Comparison of ENCODE assay signal across 19 mouse cellular contexts in genomic region chr1:102825056-102825455, GRCm38 (mm10).
DNase-seq lines count a peak whose midpoint lies in the region; ATAC-seq and TF ChIP-seq lines count a peak whose summit lies in the region.
"Had no signal": no experiment of that assay in that cellular context is flagged by ENCODE, and none has a peak within 500 bp of the region (broad histone marks: within the 10 kb centered on the region; RNA-seq: fewer than 3 reads in every experiment).

No protein-coding gene starts in this region.

- H3K9ac ChIP-seq in hindbrain, embryonic 11.5 days (ENCODE audit: low read depth, low read length): no peak overlapping the region
- H3K9ac ChIP-seq in hindbrain, embryonic 16.5 days (ENCODE audit: low read depth, low read length): no peak overlapping the region
- H3K9ac ChIP-seq in limb, embryonic 14.5 days (ENCODE audit: low read depth, low read length, severe bottlenecking): no peak overlapping the region
- H3K9ac ChIP-seq: forebrain, embryonic 15.5 days; liver, embryonic 15.5 days; neural tube, embryonic 15.5 days had no signal

- ATAC-seq in hindbrain, embryonic 11.5 days (ENCODE audit: low FRiP score): no peak
- no peak for ATAC-seq in hindbrain, embryonic 16.5 days
- ATAC-seq in limb, embryonic 14.5 days (ENCODE audit: low FRiP score, low read depth): no peak
- ATAC-seq: forebrain, embryonic 15.5 days; inflammation-experienced regulatory T-cells, adult 6 months had no signal

- no peaks in the 10 kb centered on the region for H3K9me3 ChIP-seq in hindbrain, embryonic 11.5 days (ENCODE audit: control insufficient read depth, low read length)
- no peaks in the 10 kb centered on the region for H3K9me3 ChIP-seq in hindbrain, embryonic 16.5 days (ENCODE audit: control insufficient read depth, low read length)
- H3K9me3 ChIP-seq in limb, embryonic 14.5 days (ENCODE audit: control insufficient read depth, low read length): no peaks in the 10 kb centered on the region
- H3K9me3 ChIP-seq: forebrain, embryonic 15.5 days; liver, embryonic 15.5 days; neural tube, embryonic 15.5 days had no signal

- intact Hi-C loops in left cerebral cortex, postnatal 25 days (cut with DNase I): no loop called here

- H3K36me3 ChIP-seq in hindbrain, embryonic 11.5 days (ENCODE audit: control insufficient read depth, insufficient read depth, low read length): no peaks in the 10 kb centered on the region
- H3K36me3 ChIP-seq in hindbrain, embryonic 16.5 days (ENCODE audit: control insufficient read depth, insufficient read depth, low read length): no peaks in the 10 kb centered on the region
- H3K36me3 ChIP-seq in limb, embryonic 14.5 days (ENCODE audit: control insufficient read depth, insufficient read depth, low read length): no peaks in the 10 kb centered on the region
- H3K36me3 ChIP-seq: forebrain, embryonic 15.5 days; G1E; liver, embryonic 15.5 days; neural tube, embryonic 15.5 days had no signal

- no peak overlapping the region for H3K4me2 ChIP-seq in hindbrain, embryonic 11.5 days (replicated peaks; ENCODE audit: low read depth, low read length)
- H3K4me2 ChIP-seq in hindbrain, embryonic 16.5 days (ENCODE audit: low read length): no peak overlapping the region; the same call in 1 of the 2 replicates
- no peak overlapping the region for H3K4me2 ChIP-seq in limb, embryonic 14.5 days (replicated peaks; ENCODE audit: low read depth, low read length, severe bottlenecking)
- H3K4me2 ChIP-seq: forebrain, embryonic 15.5 days; liver, embryonic 15.5 days; midbrain, embryonic 11.5 days; neural tube, embryonic 15.5 days had no signal

- peak; percentile 1 for DNase-seq in hindbrain, embryonic 11.5 days (ENCODE audit: low spot score)
- peak; percentile 1 for DNase-seq in ovary, postnatal 14 days (ENCODE audit: low spot score)
- DNase-seq in ovary, adult 18-20 months (ENCODE audit: low spot score): no peak
- DNase-seq in embryo, embryonic 10 days (ENCODE audit: low spot score): peak; percentile 25
- peak; percentile 8 for DNase-seq in limb, embryonic 14.5 days (ENCODE audit: low spot score)
- DNase-seq in spleen, postnatal 4 days (ENCODE audit: low spot score in 2 of 2): no peak
- no peak for DNase-seq in left cerebral cortex, postnatal 25 days (ENCODE audit: low spot score in 2 of 2)
- DNase-seq: cerebellum, adult 11 months; kidney, postnatal 36 days; right cerebral cortex, postnatal 25 days; thymus, adult 18-20 months had no signal

- WGBS in hindbrain, embryonic 11.5 days: 26% methylated on average over 9 of the region's 9 CpGs
- 26% methylated on average over 9 of the region's 9 CpGs for WGBS in hindbrain, embryonic 16.5 days
- WGBS in limb, embryonic 14.5 days: 24% methylated on average over 9 of the region's 9 CpGs

- no peak overlapping the region for H3K27ac ChIP-seq in hindbrain, embryonic 11.5 days (ENCODE audit: low read depth, low read length)
- H3K27ac ChIP-seq in hindbrain, embryonic 16.5 days (ENCODE audit: low read depth, low read length): no peak overlapping the region
- H3K27ac ChIP-seq in limb, embryonic 14.5 days (replicated peaks; ENCODE audit: low read depth, low read length): no peak overlapping the region
- H3K27ac ChIP-seq: forebrain, embryonic 15.5 days; liver, embryonic 15.5 days; neural tube, embryonic 15.5 days had no signal

- no peak overlapping the region for H3K4me3 ChIP-seq in hindbrain, embryonic 11.5 days (ENCODE audit: low read depth, low read length)
- H3K4me3 ChIP-seq in hindbrain, embryonic 16.5 days (ENCODE audit: low read length): no peak overlapping the region
- no peak overlapping the region for H3K4me3 ChIP-seq in limb, embryonic 14.5 days (replicated peaks; ENCODE audit: low read length)
- H3K4me3 ChIP-seq: erythroblast, embryonic 14.5 days; forebrain, embryonic 15.5 days; liver, embryonic 15.5 days; neural tube, embryonic 15.5 days had no signal

- no peaks in the 10 kb centered on the region for H3K27me3 ChIP-seq in hindbrain, embryonic 11.5 days (ENCODE audit: control insufficient read depth, insufficient read depth, low read length)
- H3K27me3 ChIP-seq in hindbrain, embryonic 16.5 days (replicated peaks; ENCODE audit: control insufficient read depth, insufficient read depth, low read length): no peaks in the 10 kb centered on the region
- H3K27me3 ChIP-seq in limb, embryonic 14.5 days (ENCODE audit: control insufficient read depth, insufficient read depth, low read length): no peaks in the 10 kb centered on the region
- H3K27me3 ChIP-seq: forebrain, embryonic 15.5 days; liver, embryonic 15.5 days; neural tube, embryonic 15.5 days had no signal

- H3K4me1 ChIP-seq in hindbrain, embryonic 11.5 days (replicated peaks; ENCODE audit: control insufficient read depth, insufficient read depth, low read length): no peaks in the 10 kb centered on the region
- H3K4me1 ChIP-seq in hindbrain, embryonic 16.5 days (ENCODE audit: control insufficient read depth, insufficient read depth, low read depth, low read length): no peaks in the 10 kb centered on the region
- H3K4me1 ChIP-seq in limb, embryonic 14.5 days (ENCODE audit: control insufficient read depth, insufficient read depth, low read length): no peaks in the 10 kb centered on the region
- H3K4me1 ChIP-seq: forebrain, embryonic 15.5 days; liver, embryonic 15.5 days; neural tube, embryonic 15.5 days had no signal

- TF ChIP-seq POLR2A in limb, embryonic 14.5 days (IDR thresholded peaks at IDR 0.05; ENCODE audit: borderline replicate concordance, extremely low read depth, insufficient read depth, insufficient read length): no peak

Comparison
In these comparisons a context has a peak if more than half of its experiments do, and no peak if none do; other contexts are left out.
1. DNase-seq: peak in hindbrain, embryonic 11.5 days (single experiment), ovary, postnatal 14 days (single experiment), embryo, embryonic 10 days (single experiment) and limb, embryonic 14.5 days (single experiment); none in ovary, adult 18-20 months (single experiment), spleen, postnatal 4 days (0 of 2) and left cerebral cortex, postnatal 25 days (0 of 2).